Mouse (Mus musculus): ENCODE measurements around the gene Hist1h2bj. TPM values are rescaled to one million over a fixed set of nuclear protein-coding genes. Genes with fewer than 3 reads are reported as not detected.
A peak's percentile ranks its signal among the peaks of the same experiment; 100 is the strongest.

Hist1h2bj gene
- polyA plus RNA-seq, 1 experiment from 2014 or later: 7.0 TPM

DNA sequence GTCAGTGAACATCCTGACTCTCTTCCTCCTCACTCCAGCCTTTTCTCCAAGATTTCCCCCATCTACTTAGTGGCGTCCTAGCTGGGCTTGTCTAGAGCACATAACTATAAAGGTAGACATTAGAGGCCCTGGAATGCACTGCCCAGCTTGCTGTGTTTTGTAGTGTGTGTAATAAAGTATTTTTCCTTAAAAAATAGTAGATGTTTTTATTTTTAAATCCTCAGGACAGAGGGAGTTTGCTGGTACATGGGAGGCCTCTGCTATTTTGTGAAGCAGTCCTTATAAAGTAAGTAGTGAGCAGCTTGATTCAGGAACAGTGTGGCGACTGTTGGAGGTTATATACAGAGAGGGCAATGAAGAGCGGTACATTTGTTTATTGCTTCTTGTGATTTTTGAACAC is 34.3 kb upstream of the Hist1h2bj start:
- peaks cover 85% of the 10 kb centered on the region for H3K27me3 ChIP-seq (replicated peaks; ENCODE audit: control insufficient read depth, insufficient read depth, low read length)
- ATAC-seq (no peak), DNase-seq (ENCODE audit: low spot score) (no peak)
- H3K9me3 ChIP-seq (replicated peaks; ENCODE audit: control insufficient read depth, low read length): no peaks in the 10 kb centered on the region
- H3K27ac ChIP-seq (ENCODE audit: low read depth, low read length): no peak overlapping the region
- 80% methylated on average over 3 of the region's 3 CpGs for WGBS
- no peak overlapping the region for H3K4me2 ChIP-seq (ENCODE audit: low read length)
- H3K4me1 ChIP-seq (ENCODE audit: control insufficient read depth, insufficient read depth, low read length): peaks cover 8% of the 10 kb centered on the region
- H3K9ac ChIP-seq (ENCODE audit: low read length): no peak overlapping the region
- no peak overlapping the region for H3K4me3 ChIP-seq (ENCODE audit: low read depth, low read length)
- no peaks in the 10 kb centered on the region for H3K36me3 ChIP-seq (ENCODE audit: control insufficient read depth, insufficient read depth, low read length)

DNA sequence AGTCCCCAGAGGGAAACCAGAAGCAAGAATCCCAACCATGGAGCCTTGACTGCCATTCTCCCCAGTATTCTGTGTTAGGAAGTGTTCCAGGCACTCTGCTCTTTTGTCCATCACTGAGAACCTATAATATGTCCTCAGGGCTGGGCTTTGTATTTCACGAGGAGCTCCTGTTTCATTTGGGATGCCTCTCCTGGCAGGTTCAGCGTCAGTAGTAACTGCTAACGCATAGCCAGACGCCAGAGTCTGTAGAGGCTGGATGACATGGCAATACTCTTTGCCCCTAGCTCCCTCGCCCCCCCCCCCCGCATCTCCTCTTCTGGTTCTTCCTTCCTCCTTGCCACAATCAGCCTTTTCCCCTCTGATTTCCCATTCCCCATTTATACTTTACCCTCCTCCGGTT is 33.4 kb upstream of the Hist1h2bj start, which contains the start of gene Prss16:
Gene Prss16, minus strand, starts transcription at position 101 of the 400 bp plus-strand sequence.
- no peaks in the 10 kb centered on the region for H3K9me3 ChIP-seq (replicated peaks; ENCODE audit: control insufficient read depth, low read length)
- peaks cover 80% of the 10 kb centered on the region for H3K27me3 ChIP-seq (replicated peaks; ENCODE audit: control insufficient read depth, insufficient read depth, low read length)
- no peak for DNase-seq (ENCODE audit: low spot score)
- H3K4me3 ChIP-seq (ENCODE audit: low read depth, low read length): no peak within 1 kb of the TSS
- no peak within 1 kb of the TSS for H3K9ac ChIP-seq (ENCODE audit: low read length)
- 39% methylated on average over 7 of the region's 7 CpGs for WGBS
- ATAC-seq: no peak
- H3K36me3 ChIP-seq (ENCODE audit: control insufficient read depth, insufficient read depth, low read length): no peaks in the 10 kb centered on the region
- H3K4me1 ChIP-seq (ENCODE audit: control insufficient read depth, insufficient read depth, low read length): peaks cover 8% of the 10 kb centered on the region
- no peak within 1 kb of the TSS for H3K4me2 ChIP-seq (ENCODE audit: low read length)
- no peak within 1 kb of the TSS for H3K27ac ChIP-seq (ENCODE audit: low read depth, low read length)

DNA sequence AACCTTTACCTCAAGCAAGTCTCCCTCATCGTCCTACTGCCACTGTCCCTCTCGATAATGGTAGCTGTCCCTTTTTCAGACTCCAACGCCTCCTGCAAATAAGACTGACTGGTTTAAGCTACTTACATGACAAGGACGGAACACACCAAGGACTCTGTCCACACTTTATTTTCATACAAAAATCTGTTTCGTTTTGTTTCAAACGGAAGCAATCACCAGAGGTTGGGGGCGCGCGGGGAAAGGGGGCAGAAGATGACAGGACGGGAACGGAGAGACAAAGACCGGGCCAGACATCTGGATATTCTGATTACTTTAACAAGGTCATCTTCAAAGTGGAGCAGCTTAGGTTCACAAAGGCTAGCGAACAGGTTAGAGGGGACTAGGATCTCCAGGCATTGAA is 29.3 kb upstream of the Hist1h2bj start:
- H3K9ac ChIP-seq (ENCODE audit: low read length): no peak overlapping the region
- H3K27me3 ChIP-seq (replicated peaks; ENCODE audit: control insufficient read depth, insufficient read depth, low read length): peaks cover 69% of the 10 kb centered on the region
- no peak overlapping the region for H3K4me3 ChIP-seq (ENCODE audit: low read depth, low read length)
- H3K4me2 ChIP-seq (ENCODE audit: low read length): no peak overlapping the region; the same call in 1 of the 2 replicates
- no peak overlapping the region for H3K27ac ChIP-seq (ENCODE audit: low read depth, low read length)
- ATAC-seq (no peak), DNase-seq (ENCODE audit: low spot score) (no peak)
- 19% methylated on average over 13 of the region's 13 CpGs for WGBS
- H3K36me3 ChIP-seq (ENCODE audit: control insufficient read depth, insufficient read depth, low read length): no peaks in the 10 kb centered on the region
- H3K9me3 ChIP-seq (replicated peaks; ENCODE audit: control insufficient read depth, low read length): 0 out of 2 replicates have a peak, but pooled peaks cover 3% of the 10 kb centered on the region
- no peaks in the 10 kb centered on the region for H3K4me1 ChIP-seq (ENCODE audit: control insufficient read depth, insufficient read depth, low read length)

DNA sequence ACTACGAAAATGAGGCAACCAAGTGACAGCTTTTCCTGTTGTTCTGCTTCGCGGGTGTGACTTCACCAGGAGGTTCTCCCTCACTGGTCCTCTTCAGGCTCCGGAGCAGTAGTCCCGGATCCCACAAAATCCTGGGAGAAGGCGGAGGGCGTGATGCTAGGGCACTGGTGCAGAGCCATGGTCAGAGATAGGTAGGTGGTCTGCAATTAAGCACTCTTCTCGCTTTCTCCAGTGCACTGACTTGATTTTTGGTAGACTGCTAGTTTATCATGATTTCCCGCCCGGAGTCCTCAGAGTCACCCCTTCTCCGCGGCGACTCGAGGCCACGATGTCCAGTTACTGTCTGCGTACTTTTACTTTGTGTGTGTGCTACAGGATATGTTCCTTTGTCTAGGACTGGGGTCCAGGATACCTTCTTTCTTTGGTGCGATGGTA is 28.6 kb upstream of the Hist1h2bj start:
- Histone ChIP-seq H3K36me3 (ENCODE audit: control insufficient read depth, insufficient read depth, low read length) (no peaks in the 10 kb centered on the region), H3K4me3 (ENCODE audit: low read depth, low read length) (peak overlapping the region; percentile 5; the same call in 1 of the 2 replicates), H3K27ac (ENCODE audit: low read depth, low read length) (no peak overlapping the region), H3K9me3 (replicated peaks; ENCODE audit: control insufficient read depth, low read length) (0 out of 2 replicates have a peak, but pooled peaks cover 3% of the 10 kb centered on the region), H3K4me2 (ENCODE audit: low read length) (peak overlapping the region; percentile 28; the same call in 1 of the 2 replicates), H3K27me3 (replicated peaks; ENCODE audit: control insufficient read depth, insufficient read depth, low read length) (peaks cover 69% of the 10 kb centered on the region), H3K4me1 (ENCODE audit: control insufficient read depth, insufficient read depth, low read length) (no peaks in the 10 kb centered on the region), H3K9ac (ENCODE audit: low read length) (no peak overlapping the region)
- 16% methylated on average over 17 of the region's 17 CpGs for WGBS
- ATAC-seq: no peak
- DNase-seq (ENCODE audit: low spot score): no peak

DNA sequence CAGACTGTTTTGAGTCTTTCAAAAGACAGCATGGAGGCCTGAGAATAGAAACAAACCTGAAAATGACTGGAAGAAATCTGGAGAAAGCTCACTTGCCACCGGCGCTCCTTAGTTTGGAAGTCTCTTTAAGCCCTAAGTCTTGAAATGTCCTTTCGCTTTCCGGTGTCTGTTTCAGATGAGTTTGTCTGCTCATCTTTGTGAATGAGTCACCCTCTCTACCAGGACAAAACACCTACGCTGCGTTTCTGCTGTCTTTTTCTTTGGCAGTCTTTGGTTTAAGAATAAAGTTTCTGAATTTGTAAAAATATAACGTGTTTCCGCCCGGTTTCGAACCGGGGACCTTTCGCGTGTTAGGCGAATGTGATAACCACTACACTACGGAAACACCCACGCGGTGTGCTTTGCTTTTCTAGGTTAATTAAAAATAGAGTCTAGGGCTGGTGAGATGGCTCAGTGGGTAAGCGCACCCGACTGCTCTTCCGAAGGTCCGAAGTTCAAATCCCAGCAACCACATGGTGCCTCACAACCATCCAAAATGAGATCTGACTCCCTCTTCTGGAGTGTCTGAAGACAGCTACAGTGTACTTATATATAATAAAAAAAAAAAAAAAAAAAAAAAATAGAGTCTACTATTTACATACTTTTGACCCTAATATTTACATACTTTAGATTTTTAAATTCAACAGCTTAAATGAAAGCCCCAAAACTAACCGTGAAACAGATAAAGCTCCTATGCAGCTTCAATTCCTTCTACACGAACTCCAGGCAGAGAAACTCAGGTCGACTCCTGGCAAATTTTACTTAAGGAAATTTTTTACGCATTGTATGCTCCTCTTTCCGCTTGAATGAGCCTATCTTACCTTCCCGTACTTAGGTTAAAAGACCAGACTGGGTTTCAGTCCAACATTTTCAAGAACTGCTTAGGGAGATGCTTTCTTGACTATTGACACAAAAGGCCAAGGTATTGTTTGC is 27.2 kb upstream of the Hist1h2bj start:
- Histone ChIP-seq H3K36me3 (ENCODE audit: control insufficient read depth, insufficient read depth, low read length) (no peaks in the 10 kb centered on the region), H3K27ac (ENCODE audit: low read depth, low read length) (no peak overlapping the region), H3K27me3 (replicated peaks; ENCODE audit: control insufficient read depth, insufficient read depth, low read length) (peaks cover 57% of the 10 kb centered on the region), H3K9ac (ENCODE audit: low read length) (no peak overlapping the region), H3K4me1 (ENCODE audit: control insufficient read depth, insufficient read depth, low read length) (peaks cover 8% of the 10 kb centered on the region; the same call in 1 of the 2 replicates), H3K4me3 (ENCODE audit: low read depth, low read length) (0 out of 2 replicates have a peak overlapping the region, but pooled peaks have one; percentile 5), H3K4me2 (ENCODE audit: low read length) (0 out of 2 replicates have a peak overlapping the region, but pooled peaks have one; percentile 2), H3K9me3 (replicated peaks; ENCODE audit: control insufficient read depth, low read length) (0 out of 2 replicates have a peak, but pooled peaks cover 3% of the 10 kb centered on the region)
- ATAC-seq: peak; percentile 78
- peak; percentile 82 for DNase-seq (ENCODE audit: low spot score)
- 14% methylated on average over 27 of the region's 27 CpGs for WGBS

DNA sequence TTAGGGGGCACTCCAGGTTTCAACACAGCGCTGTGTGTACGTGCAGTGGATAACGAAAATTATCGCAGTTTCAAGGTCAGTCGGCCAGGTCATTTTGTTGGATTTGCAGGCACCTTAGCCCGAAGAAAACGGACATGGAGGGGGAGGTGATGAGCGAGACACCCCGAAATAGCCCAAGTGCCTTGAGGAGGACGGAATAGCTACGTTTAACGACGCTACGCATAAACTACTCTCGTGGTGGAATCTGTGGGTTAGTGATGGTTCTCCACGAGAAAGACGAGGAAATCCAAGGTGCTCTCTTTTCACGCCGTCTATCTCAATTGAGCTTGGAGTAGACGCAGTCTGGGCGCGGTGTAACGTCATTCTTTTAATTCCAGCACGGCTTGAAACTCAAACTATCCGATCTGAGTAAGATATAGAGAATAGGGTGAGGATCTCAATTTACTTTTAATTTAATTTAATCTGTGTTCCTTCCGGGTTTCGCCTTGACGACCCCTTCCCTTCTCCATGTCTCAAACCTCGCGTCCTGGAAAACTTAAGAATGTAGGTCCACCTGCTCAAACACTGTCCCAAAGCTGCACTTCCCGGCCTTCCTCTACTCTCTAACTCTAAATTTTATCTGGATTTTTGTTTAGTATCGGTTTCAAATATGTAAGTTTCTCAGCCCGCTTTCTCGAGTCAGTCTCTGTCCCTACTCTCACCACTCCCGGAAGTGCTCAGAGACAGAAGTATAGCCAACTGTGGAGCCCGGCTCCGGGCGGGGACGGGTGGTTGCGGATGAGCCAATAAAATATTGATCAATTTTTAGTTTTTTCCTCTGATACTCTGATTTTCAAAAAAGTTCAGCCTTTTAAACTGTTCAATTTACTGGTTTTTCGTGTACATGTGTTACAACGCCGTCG is 22.8 kb upstream of the Hist1h2bj start:
- under 1% methylated on average over 44 of the region's 44 CpGs for WGBS
- peaks cover 28% of the 10 kb centered on the region for H3K27me3 ChIP-seq (replicated peaks; ENCODE audit: control insufficient read depth, insufficient read depth, low read length)
- no peak overlapping the region for H3K27ac ChIP-seq (ENCODE audit: low read depth, low read length)
- no peaks in the 10 kb centered on the region for H3K36me3 ChIP-seq (ENCODE audit: control insufficient read depth, insufficient read depth, low read length)
- DNase-seq (ENCODE audit: low spot score): no peak
- H3K9me3 ChIP-seq (replicated peaks; ENCODE audit: control insufficient read depth, low read length): 0 out of 2 replicates have a peak, but pooled peaks cover 2% of the 10 kb centered on the region
- no peak for ATAC-seq
- H3K9ac ChIP-seq (ENCODE audit: low read length): peak overlapping the region; percentile 45; the same call in 1 of the 2 replicates
- H3K4me1 ChIP-seq (ENCODE audit: control insufficient read depth, insufficient read depth, low read length): peaks cover 8% of the 10 kb centered on the region; the same call in 1 of the 2 replicates
- peak overlapping the region; percentile 33 for H3K4me3 ChIP-seq (ENCODE audit: low read depth, low read length)
- H3K4me2 ChIP-seq (ENCODE audit: low read length): peak overlapping the region; percentile 65

DNA sequence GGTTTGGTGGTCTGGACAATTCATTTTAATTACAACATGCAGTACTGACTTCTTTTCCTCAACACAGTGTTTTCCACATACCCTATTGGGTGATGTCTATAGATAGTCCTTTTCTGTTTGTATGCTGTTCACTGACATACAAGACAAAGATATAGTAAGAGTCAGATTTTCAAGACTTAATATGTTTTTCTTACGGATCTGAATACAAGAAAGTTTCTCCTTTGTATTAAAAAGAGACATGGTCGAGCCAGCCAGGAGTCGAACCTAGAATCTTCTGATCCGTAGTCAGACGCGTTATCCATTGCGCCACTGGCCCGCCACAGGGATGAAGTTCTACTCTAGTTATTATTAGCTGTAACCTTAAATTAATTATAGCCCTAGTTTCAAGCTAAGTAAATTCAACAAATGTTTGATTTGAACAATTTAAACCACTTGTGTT is 22.1 kb upstream of the Hist1h2bj start:
- H3K9ac ChIP-seq (ENCODE audit: low read length): no peak overlapping the region
- no peaks in the 10 kb centered on the region for H3K36me3 ChIP-seq (ENCODE audit: control insufficient read depth, insufficient read depth, low read length)
- H3K4me2 ChIP-seq (ENCODE audit: low read length): peak overlapping the region; percentile 65
- H3K27ac ChIP-seq (ENCODE audit: low read depth, low read length): no peak overlapping the region
- 0% methylated on average over 8 of the region's 8 CpGs for WGBS
- DNase-seq (ENCODE audit: low spot score) (peak; percentile 78), ATAC-seq (peak; percentile 58)
- H3K9me3 ChIP-seq (replicated peaks; ENCODE audit: control insufficient read depth, low read length): no peaks in the 10 kb centered on the region
- peaks cover 8% of the 10 kb centered on the region; the same call in 1 of the 2 replicates for H3K4me1 ChIP-seq (ENCODE audit: control insufficient read depth, insufficient read depth, low read length)
- peak overlapping the region; percentile 33 for H3K4me3 ChIP-seq (ENCODE audit: low read depth, low read length)
- peaks cover 23% of the 10 kb centered on the region for H3K27me3 ChIP-seq (replicated peaks; ENCODE audit: control insufficient read depth, insufficient read depth, low read length)

DNA sequence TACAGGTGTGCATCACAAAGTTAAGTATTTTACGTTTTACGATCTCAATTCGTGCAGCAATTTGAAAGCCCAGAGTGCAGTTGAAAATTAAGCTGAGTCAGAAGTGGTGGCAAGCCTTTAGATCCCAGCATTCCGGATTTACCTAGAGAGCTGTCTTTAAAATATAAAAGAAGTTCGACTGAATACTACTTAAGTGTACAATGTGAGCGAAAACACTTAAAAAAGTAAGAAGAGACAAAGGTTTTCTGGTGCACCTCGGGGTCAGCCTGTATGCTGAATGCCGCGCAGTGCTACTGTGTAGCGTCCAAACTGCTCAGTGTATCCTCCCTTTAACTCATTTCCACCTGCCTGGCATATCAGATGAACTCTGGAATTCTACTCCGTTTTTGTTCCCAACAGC is 21.4 kb upstream of the Hist1h2bj start:
- ATAC-seq (peak; percentile 49; the same call in 1 of the 2 replicates), DNase-seq (ENCODE audit: low spot score) (no peak)
- peak overlapping the region; percentile 9 for H3K9ac ChIP-seq (ENCODE audit: low read length)
- 0% methylated on average over 11 of the region's 11 CpGs for WGBS
- peak overlapping the region; percentile 65 for H3K4me2 ChIP-seq (ENCODE audit: low read length)
- peak overlapping the region; percentile 33 for H3K4me3 ChIP-seq (ENCODE audit: low read depth, low read length)
- no peaks in the 10 kb centered on the region for H3K9me3 ChIP-seq (replicated peaks; ENCODE audit: control insufficient read depth, low read length)
- H3K36me3 ChIP-seq (ENCODE audit: control insufficient read depth, insufficient read depth, low read length): no peaks in the 10 kb centered on the region
- peaks cover 8% of the 10 kb centered on the region; the same call in 1 of the 2 replicates for H3K4me1 ChIP-seq (ENCODE audit: control insufficient read depth, insufficient read depth, low read length)
- H3K27ac ChIP-seq (ENCODE audit: low read depth, low read length): no peak overlapping the region
- H3K27me3 ChIP-seq (replicated peaks; ENCODE audit: control insufficient read depth, insufficient read depth, low read length): peaks cover 18% of the 10 kb centered on the region
